Mouse (Mus musculus): ENCODE results near the gene 2610042L04Rik. TPM values are rescaled to one million over a fixed set of nuclear protein-coding genes. Genes with fewer than 3 reads are reported as not detected.
"Not testable (repeated sequence)": the region's sequence is repeated elsewhere in the genome, so short reads cannot be mapped to it uniquely, and the experiment has no call there.

The 2610042L04Rik gene
- total RNA-seq (2017): not detected in 2 replicates

GRCm38 (mm10) chr14:4334476-4335080, at the start of gene 2610042L04Rik:
Gene 2610042L04Rik, plus strand, starts transcription at chr14:4334763.
- not testable (repeated sequence) for ATAC-seq (replicated peaks in 1 of 2; ENCODE audit: insufficient read depth in 1 of 2, low FRiP score in 2 of 2, low TSS enrichment in 1 of 2, low read depth in 1 of 2, poor library complexity in 2 of 2, severe bottlenecking in 2 of 2)

GRCm38 (mm10) chr14:4316983-4317382, 17.6 kb upstream of the 2610042L04Rik start, which contains the start of gene Gm3149:
Gene Gm3149, plus strand, starts transcription at chr14:4317283.
- not testable (repeated sequence) for ATAC-seq (replicated peaks in 1 of 2; ENCODE audit: insufficient read depth in 1 of 2, low FRiP score in 2 of 2, low TSS enrichment in 1 of 2, low read depth in 1 of 2, poor library complexity in 2 of 2, severe bottlenecking in 2 of 2)

- ATAC-seq (replicated peaks in 1 of 2; ENCODE audit: insufficient read depth in 1 of 2, low FRiP score in 2 of 2, low TSS enrichment in 1 of 2, low read depth in 1 of 2, poor library complexity in 2 of 2, severe bottlenecking in 2 of 2): not testable (repeated sequence)
These were observed 943 bp downstream of the 2610042L04Rik start for GRCm38 (mm10) chr14:4335506-4335905.

GRCm38 (mm10) chr14:4368991-4369390, 34.4 kb downstream of the 2610042L04Rik start:
- not testable (repeated sequence) for ATAC-seq (replicated peaks in 1 of 2; ENCODE audit: insufficient read depth in 1 of 2, low FRiP score in 2 of 2, low TSS enrichment in 1 of 2, low read depth in 1 of 2, poor library complexity in 2 of 2, severe bottlenecking in 2 of 2)

GRCm38 (mm10) chr14:4369691-4370090, 35.1 kb downstream of the 2610042L04Rik start:
- ATAC-seq (replicated peaks in 1 of 2; ENCODE audit: insufficient read depth in 1 of 2, low FRiP score in 2 of 2, low TSS enrichment in 1 of 2, low read depth in 1 of 2, poor library complexity in 2 of 2, severe bottlenecking in 2 of 2): not testable (repeated sequence)

- not testable (repeated sequence) for ATAC-seq (replicated peaks in 1 of 2; ENCODE audit: insufficient read depth in 1 of 2, low FRiP score in 2 of 2, low TSS enrichment in 1 of 2, low read depth in 1 of 2, poor library complexity in 2 of 2, severe bottlenecking in 2 of 2)
These were observed 43.3 kb downstream of the 2610042L04Rik start for GRCm38 (mm10) chr14:4377871-4378270.

- not testable (repeated sequence) for ATAC-seq (replicated peaks in 1 of 2; ENCODE audit: insufficient read depth in 1 of 2, low FRiP score in 2 of 2, low TSS enrichment in 1 of 2, low read depth in 1 of 2, poor library complexity in 2 of 2, severe bottlenecking in 2 of 2)
These were observed 51.0 kb downstream of the 2610042L04Rik start for GRCm38 (mm10) chr14:4385606-4386005.

GRCm38 (mm10) chr14:4392841-4393530, 58.4 kb downstream of the 2610042L04Rik start:
- not testable (repeated sequence) for ATAC-seq (replicated peaks in 1 of 2; ENCODE audit: insufficient read depth in 1 of 2, low FRiP score in 2 of 2, low TSS enrichment in 1 of 2, low read depth in 1 of 2, poor library complexity in 2 of 2, severe bottlenecking in 2 of 2)

- not testable (repeated sequence) for ATAC-seq (replicated peaks in 1 of 2; ENCODE audit: insufficient read depth in 1 of 2, low FRiP score in 2 of 2, low TSS enrichment in 1 of 2, low read depth in 1 of 2, poor library complexity in 2 of 2, severe bottlenecking in 2 of 2)
These were observed 62.7 kb downstream of the 2610042L04Rik start, which contains the start of gene Gm3159 for GRCm38 (mm10) chr14:4397226-4397625. Gene Gm3159, plus strand, starts transcription at chr14:4397526.

- ATAC-seq (replicated peaks in 1 of 2; ENCODE audit: insufficient read depth in 1 of 2, low FRiP score in 2 of 2, low TSS enrichment in 1 of 2, low read depth in 1 of 2, poor library complexity in 2 of 2, severe bottlenecking in 2 of 2): not testable (repeated sequence)
These were observed 64.1 kb downstream of the 2610042L04Rik start for GRCm38 (mm10) chr14:4398624-4399023.

GRCm38 (mm10) chr14:4400115-4400789, 65.7 kb downstream of the 2610042L04Rik start:
- not testable (repeated sequence) for ATAC-seq (replicated peaks in 1 of 2; ENCODE audit: insufficient read depth in 1 of 2, low FRiP score in 2 of 2, low TSS enrichment in 1 of 2, low read depth in 1 of 2, poor library complexity in 2 of 2, severe bottlenecking in 2 of 2)

GRCm38 (mm10) chr14:4401245-4401644, 66.7 kb downstream of the 2610042L04Rik start:
- ATAC-seq (replicated peaks in 1 of 2; ENCODE audit: insufficient read depth in 1 of 2, low FRiP score in 2 of 2, low TSS enrichment in 1 of 2, low read depth in 1 of 2, poor library complexity in 2 of 2, severe bottlenecking in 2 of 2): not testable (repeated sequence)

- ATAC-seq (replicated peaks in 1 of 2; ENCODE audit: insufficient read depth in 1 of 2, low FRiP score in 2 of 2, low TSS enrichment in 1 of 2, low read depth in 1 of 2, poor library complexity in 2 of 2, severe bottlenecking in 2 of 2): not testable (repeated sequence)
These were observed 69.3 kb downstream of the 2610042L04Rik start for GRCm38 (mm10) chr14:4403840-4404239.

Other genes starting within 250 kb of the 2610042L04Rik start
- 2.0 and 4.4 TPM in 2 replicates for gene Gm8108, start 224.2 kb upstream of the 2610042L04Rik start, total RNA-seq (2017)
- not detected in 2 replicates for gene Gm3127, start 169.7 kb upstream of the 2610042L04Rik start, total RNA-seq (2017)
- gene Gm2974, start 152.2 kb upstream of the 2610042L04Rik start, total RNA-seq (2017): 0.25 and 1.6 TPM in 2 replicates
- not detected in 2 replicates for gene Gm3138, start 85.1 kb upstream of the 2610042L04Rik start, total RNA-seq (2017)
- gene Gm3149, start 17.5 kb upstream of the 2610042L04Rik start, total RNA-seq (2017): not detected in 2 replicates
- gene Gm3159, start 62.8 kb downstream of the 2610042L04Rik start, total RNA-seq (2017): not detected in 2 replicates
- gene Gm3164, start 80.7 kb downstream of the 2610042L04Rik start, total RNA-seq (2017): not detected in 2 replicates
- gene Gm3173, start 96.2 kb downstream of the 2610042L04Rik start, total RNA-seq (2017): not detected in 2 replicates
- gene Gm3182, start 147.0 kb downstream of the 2610042L04Rik start, total RNA-seq (2017): not detected in 2 replicates
- gene Gm3047, start 220.6 kb downstream of the 2610042L04Rik start, total RNA-seq (2017): not detected in 2 replicates

All from hematopoietic stem cell, adult 5-6 weeks (primary cell).